Mouse (Mus musculus) testis, adult 2 months (tissue): Measurements from ENCODE around the gene Nhp2.

Experiments used
- CTCF ChIP-seq: fragments of 200-500 bp; IDR thresholded peaks from 2 replicates; pipeline ENCODE4 v1.5.1; 2012; ENCODE audit warnings: low read depth, mild to moderate bottlenecking, inconsistent platforms, low read length, moderate library complexity; ENCODE audit not compliant: control insufficient read depth, insufficient read depth, insufficient replicate concordance
- POLR2A ChIP-seq: fragments of 200-500 bp; IDR thresholded peaks from 2 replicates; pipeline ENCODE4 v1.6.1; 2012; ENCODE audit warnings: low read depth, mild to moderate bottlenecking, inconsistent platforms, low read length, moderate library complexity; ENCODE audit not compliant: control insufficient read depth

GRCm38 (mm10) chr11:51650691-51651515 is 31.4 kb downstream of the Nhp2 start, which contains the start of the genes N4bp3 and D930048N14Rik:
- TF ChIP-seq CTCF (no peak), POLR2A (no peak)
